Comparison of ENCODE assay signal across 9 mouse cellular contexts in the genomic region with DNA sequence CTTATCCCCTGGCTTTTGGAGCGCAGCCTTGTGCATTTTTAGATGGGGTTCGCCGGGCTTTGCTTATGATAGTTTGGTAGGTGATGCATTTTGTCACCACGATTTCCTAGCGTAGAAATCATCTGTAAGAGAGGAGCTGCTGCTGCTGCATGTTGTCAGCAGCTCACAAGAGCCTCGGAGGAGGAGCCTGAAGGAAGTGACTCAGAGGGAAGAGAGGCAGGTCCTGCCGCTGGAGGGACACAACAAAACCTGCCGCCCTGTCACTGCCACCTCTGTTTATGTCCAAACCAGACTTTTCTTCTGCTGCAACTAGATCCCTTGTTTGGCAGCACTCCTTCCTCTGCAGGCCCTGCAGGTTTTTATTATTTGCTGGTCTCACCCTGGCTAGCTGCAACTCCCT. TPM values are rescaled to one million over a fixed set of nuclear protein-coding genes. Genes with fewer than 3 reads are reported as not detected.
DNase-seq lines count a peak whose midpoint lies in the region; ATAC-seq and TF ChIP-seq lines count a peak whose summit lies in the region.
"Had no signal": no experiment of that assay in that cellular context is flagged by ENCODE, and none has a peak within 500 bp of the region (broad histone marks: within the 10 kb centered on the region; RNA-seq: fewer than 3 reads in every experiment).

No protein-coding gene starts in this region.

- no peak for ATAC-seq in kidney, postnatal 0 days (replicated peaks; ENCODE audit: low FRiP score, low read depth)
- peak; percentile 53; the same call in 1 of the 2 replicates for ATAC-seq in heart, postnatal 0 days (ENCODE audit: insufficient read depth, low read depth)
- ATAC-seq in cerebellum, adult (ENCODE audit: insufficient number of reproducible peaks, low FRiP score, low TSS enrichment) = no peak

- H3K4me2 ChIP-seq in kidney, postnatal 0 days (ENCODE audit: low read length) = 0 out of 2 replicates have a peak overlapping the region, but pooled peaks have one; percentile 19
- peak overlapping the region; percentile 38 for H3K4me2 ChIP-seq in heart, postnatal 0 days (ENCODE audit: low read depth, low read length)
- H3K4me2 ChIP-seq: liver, embryonic 15.5 days had no signal

- no peaks in the 10 kb centered on the region for H3K27me3 ChIP-seq in kidney, postnatal 0 days (ENCODE audit: insufficient read depth, low read length)
- no peaks in the 10 kb centered on the region for H3K27me3 ChIP-seq in heart, postnatal 0 days (ENCODE audit: control insufficient read depth, insufficient read depth, low read length)
- H3K27me3 ChIP-seq in megakaryocyte, embryonic 14.5 days (replicated peaks) = peaks cover 16% of the 10 kb centered on the region
- H3K27me3 ChIP-seq: liver, embryonic 15.5 days had no signal

- DNase-seq in kidney, postnatal 0 days (ENCODE audit: low spot score) = peak; percentile 81
- DNase-seq in kidney, adult 8-10 months = no peak
- DNase-seq in adrenal gland, postnatal 25 days = peak; percentile 49
- peak; percentile 66 for DNase-seq in heart, postnatal 0 days (ENCODE audit: low spot score)
- DNase-seq in left cerebral cortex, adult 18-20 months (ENCODE audit: low spot score in 2 of 2) = no peak
- no peak for DNase-seq in cerebellum, adult 9-11 months

- H3K4me1 ChIP-seq in kidney, postnatal 0 days (replicated peaks; ENCODE audit: insufficient read depth, low read length) = peaks cover 18% of the 10 kb centered on the region; the same call in 1 of the 2 replicates
- peaks cover 35% of the 10 kb centered on the region for H3K4me1 ChIP-seq in heart, postnatal 0 days (ENCODE audit: control insufficient read depth, insufficient read depth)
- H3K4me1 ChIP-seq in megakaryocyte, embryonic 14.5 days = peaks cover 34% of the 10 kb centered on the region

- 28% methylated on average over 8 of the region's 8 CpGs for WGBS in kidney, postnatal 0 days
- WGBS in heart, postnatal 0 days = 6% methylated on average over 8 of the region's 8 CpGs

- H3K4me3 ChIP-seq in kidney, postnatal 0 days (replicated peaks; ENCODE audit: low read depth, low read length) = no peak overlapping the region
- no peak overlapping the region for H3K4me3 ChIP-seq in heart, postnatal 0 days (ENCODE audit: low read depth, low read length)
- H3K4me3 ChIP-seq in megakaryocyte, embryonic 14.5 days (replicated peaks) = peak overlapping the region; percentile 76
- H3K4me3 ChIP-seq: liver, embryonic 15.5 days had no signal

- no peak for TF ChIP-seq EP300 in heart, postnatal 0 days (IDR thresholded peaks at IDR 0.05; ENCODE audit: low read depth)

- no peak overlapping the region for H3K9ac ChIP-seq in kidney, postnatal 0 days (ENCODE audit: low read depth, low read length)
- H3K9ac ChIP-seq in heart, postnatal 0 days (replicated peaks; ENCODE audit: low read depth, low read length) = no peak overlapping the region
- H3K9ac ChIP-seq: liver, embryonic 15.5 days had no signal

- H3K9me3 ChIP-seq in kidney, postnatal 0 days (replicated peaks; ENCODE audit: low read length) = no peaks in the 10 kb centered on the region
- peaks cover 5% of the 10 kb centered on the region; the same call in 1 of the 2 replicates for H3K9me3 ChIP-seq in heart, postnatal 0 days (replicated peaks; ENCODE audit: control insufficient read depth, low read length)
- H3K9me3 ChIP-seq in megakaryocyte, embryonic 14.5 days = peaks cover 19% of the 10 kb centered on the region
- H3K9me3 ChIP-seq: liver, embryonic 15.5 days had no signal

- peak; percentile 30; the same call in 1 of the 2 replicates for TF ChIP-seq CTCF in kidney, postnatal 0 days (IDR thresholded peaks at IDR 0.05; ENCODE audit: low read depth)
- TF ChIP-seq CTCF in heart, postnatal 0 days (IDR thresholded peaks at IDR 0.05; ENCODE audit: low read depth) = no peak

- H3K27ac ChIP-seq in kidney, postnatal 0 days = no peak overlapping the region
- H3K27ac ChIP-seq in heart, postnatal 0 days (ENCODE audit: low read depth) = 0 out of 2 replicates have a peak overlapping the region, but pooled peaks have one; percentile 32
- H3K27ac ChIP-seq: liver, embryonic 15.5 days had no signal

- no peaks in the 10 kb centered on the region for H3K36me3 ChIP-seq in kidney, postnatal 0 days (ENCODE audit: insufficient read depth, low read length)
- no peaks in the 10 kb centered on the region for H3K36me3 ChIP-seq in heart, postnatal 0 days (replicated peaks; ENCODE audit: control insufficient read depth, insufficient read depth, low read length)
- H3K36me3 ChIP-seq in megakaryocyte, embryonic 14.5 days (replicated peaks; ENCODE audit: low read length) = no peaks in the 10 kb centered on the region
- H3K36me3 ChIP-seq: liver, embryonic 15.5 days had no signal

RNA-seq across cellular contexts. Expression of a gene that starts 8.5 kb away (rescaled TPM):
- polyA plus RNA-seq in kidney, postnatal 0 days (2015; fragmentation: Nextera tagmentation; extraction: Ambion mirVana) = 8.5 and 8.7 TPM in 2 replicates
- total RNA-seq in adrenal gland, postnatal 25 days (2021) = 52.9 and 55.0 TPM in 2 replicates
- 21.0 and 38.2 TPM in 2 replicates for total RNA-seq in heart, postnatal 0 days (2014; rRNA removed; ENCODE audit: low replicate concordance)
- 6.1 TPM in 2 replicates for polyA plus RNA-seq in heart, postnatal 0 days (2015; fragmentation: Nextera tagmentation; extraction: Ambion mirVana)
- polyA plus RNA-seq in megakaryocyte, embryonic 14.5 days (2012; ENCODE audit: insufficient read depth, low replicate concordance) = 0.88 and 3.4 TPM in 2 replicates
- total RNA-seq in left cerebral cortex, adult 18-20 months (2021) = 100 to 1,000 TPM; 224 to 253 TPM

Comparison
In these comparisons a context has a peak if more than half of its experiments do, and no peak if none do; other contexts are left out.
1. DNase-seq: peak in kidney, postnatal 0 days (single experiment), adrenal gland, postnatal 25 days (single experiment) and heart, postnatal 0 days (single experiment); none in kidney, adult 8-10 months (0 of 2), left cerebral cortex, adult 18-20 months (0 of 2) and cerebellum, adult 9-11 months (single experiment).